Mouse (Mus musculus): Measurements from ENCODE around the gene Als2. TPM values are rescaled to one million over a fixed set of nuclear protein-coding genes. Genes with fewer than 3 reads are reported as not detected.
A peak's percentile ranks its signal among the peaks of the same experiment; 100 is the strongest.

Als2 gene
- polyA plus RNA-seq, 1 experiment from 2014 or later, result 8.0 TPM

- Histone ChIP-seq H3K27ac (ENCODE audit: low read length) (peak overlapping the region; percentile 69), H3K4me3 (ENCODE audit: low read depth, low read length) (no peak overlapping the region), H3K9me3 (replicated peaks; ENCODE audit: control insufficient read depth, low read length) (no peaks in the 10 kb centered on the region; the same call in 1 of the 2 replicates), H3K9ac (ENCODE audit: low read depth, low read length) (no peak overlapping the region), H3K4me1 (ENCODE audit: control insufficient read depth, low read depth, low read length) (peaks cover 11% of the 10 kb centered on the region), H3K27me3 (ENCODE audit: control insufficient read depth, insufficient read depth, low read depth, low read length) (no peaks in the 10 kb centered on the region), H3K4me2 (ENCODE audit: low read depth, low read length) (no peak overlapping the region), H3K36me3 (ENCODE audit: control insufficient read depth, insufficient read depth) (peaks cover 5% of the 10 kb centered on the region)
- ATAC-seq (ENCODE audit: low read depth), result peak; percentile 91
- WGBS (ENCODE audit: insufficient replicate concordance), result 47% methylated on average over 10 of the region's 10 CpGs
These were observed 62.3 kb downstream of the Als2 start for GRCm38 (mm10) chr1:59174514-59175373.

DNA sequence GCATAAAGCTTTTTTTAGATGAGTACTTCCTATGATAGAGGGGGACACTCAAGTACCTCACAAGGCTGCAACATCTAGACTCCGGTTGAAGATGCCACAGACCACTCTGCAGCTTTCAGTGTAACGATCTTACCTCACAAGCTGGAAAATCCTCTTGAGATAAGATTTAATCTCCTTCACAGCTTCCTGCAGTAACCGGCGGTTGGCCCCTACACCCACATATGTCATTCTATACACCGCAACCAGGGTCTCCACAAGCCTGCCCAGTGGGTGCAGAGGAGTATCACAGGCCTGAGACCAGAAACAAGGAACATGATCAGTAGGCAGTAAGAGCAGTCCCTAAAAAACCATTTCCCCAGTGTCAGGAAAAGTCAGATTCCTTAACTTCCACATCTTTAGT is 64.0 kb downstream of the Als2 start:
- Histone ChIP-seq H3K9ac (ENCODE audit: low read depth, low read length) (no peak overlapping the region), H3K27me3 (ENCODE audit: control insufficient read depth, insufficient read depth, low read depth, low read length) (no peaks in the 10 kb centered on the region), H3K4me3 (ENCODE audit: low read depth, low read length) (no peak overlapping the region), H3K27ac (ENCODE audit: low read length) (no peak overlapping the region), H3K9me3 (replicated peaks; ENCODE audit: control insufficient read depth, low read length) (no peaks in the 10 kb centered on the region; the same call in 1 of the 2 replicates), H3K4me2 (ENCODE audit: low read depth, low read length) (no peak overlapping the region), H3K4me1 (ENCODE audit: control insufficient read depth, low read depth, low read length) (peaks cover 11% of the 10 kb centered on the region), H3K36me3 (ENCODE audit: control insufficient read depth, insufficient read depth) (peaks cover 2% of the 10 kb centered on the region)
- WGBS (ENCODE audit: insufficient replicate concordance), result 24% methylated on average over 5 of the region's 5 CpGs
- ATAC-seq (ENCODE audit: low read depth), result no peak

DNA sequence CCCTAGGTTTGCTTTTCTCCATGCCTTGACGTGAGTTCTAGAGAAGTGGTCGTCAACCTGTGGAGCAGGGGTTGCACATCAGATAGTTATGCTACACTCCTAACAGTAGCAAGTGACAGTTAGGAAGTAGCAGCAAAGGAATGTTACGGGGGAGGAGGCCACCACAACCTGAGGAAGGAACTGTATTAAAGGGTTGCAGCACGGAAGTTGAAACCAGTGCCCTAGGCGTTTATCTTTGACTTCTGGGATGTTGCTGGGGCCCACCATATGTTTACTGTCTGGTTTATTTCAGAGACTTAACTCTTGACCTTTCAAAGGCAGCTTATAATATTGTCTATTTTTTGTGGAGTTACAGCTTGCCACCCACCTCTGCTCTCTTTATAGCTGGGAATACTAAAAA is 65.2 kb downstream of the Als2 start:
- H3K4me3 ChIP-seq (ENCODE audit: low read depth, low read length), result no peak overlapping the region
- WGBS (ENCODE audit: insufficient replicate concordance), result 13% methylated on average over 5 of the region's 5 CpGs
- peak overlapping the region; percentile 33 for H3K27ac ChIP-seq (ENCODE audit: low read length)

DNA sequence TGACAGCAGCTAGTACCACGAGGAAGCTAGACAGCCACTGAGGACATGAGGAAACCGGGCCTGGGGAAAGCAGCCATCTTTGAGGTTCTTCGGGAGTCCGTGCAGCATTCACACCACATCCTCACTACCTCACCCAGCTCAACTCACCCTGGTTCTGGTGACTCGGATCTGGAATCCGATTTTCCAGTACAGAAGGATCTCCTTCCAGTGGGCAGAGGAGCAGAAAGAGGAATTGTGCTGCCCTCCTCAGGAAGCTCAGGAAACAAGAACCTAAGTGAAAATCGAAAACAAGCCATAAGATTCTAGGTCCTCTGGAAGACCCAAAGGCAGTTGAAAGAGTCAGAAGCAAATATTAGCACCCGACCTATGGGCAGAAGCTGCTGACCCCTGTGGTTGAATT is 66.7 kb downstream of the Als2 start:
- Histone ChIP-seq H3K27me3 (ENCODE audit: control insufficient read depth, insufficient read depth, low read depth, low read length) (no peaks in the 10 kb centered on the region), H3K36me3 (ENCODE audit: control insufficient read depth, insufficient read depth) (peaks cover 4% of the 10 kb centered on the region), H3K9me3 (replicated peaks; ENCODE audit: control insufficient read depth, low read length) (no peaks in the 10 kb centered on the region), H3K4me3 (ENCODE audit: low read depth, low read length) (no peak overlapping the region), H3K27ac (ENCODE audit: low read length) (no peak overlapping the region), H3K9ac (ENCODE audit: low read depth, low read length) (no peak overlapping the region), H3K4me1 (ENCODE audit: control insufficient read depth, low read depth, low read length) (peaks cover 11% of the 10 kb centered on the region), H3K4me2 (ENCODE audit: low read depth, low read length) (no peak overlapping the region)
- ATAC-seq (ENCODE audit: low read depth), result no peak
- 59% methylated on average over 8 of the region's 8 CpGs for WGBS (ENCODE audit: insufficient replicate concordance)

More for the DNA sequence above, 65.2 kb downstream of the Als2 start:
- Histone ChIP-seq H3K9ac (ENCODE audit: low read depth, low read length) (no peak overlapping the region), H3K4me1 (ENCODE audit: control insufficient read depth, low read depth, low read length) (peaks cover 11% of the 10 kb centered on the region), H3K4me2 (ENCODE audit: low read depth, low read length) (no peak overlapping the region), H3K9me3 (replicated peaks; ENCODE audit: control insufficient read depth, low read length) (no peaks in the 10 kb centered on the region; the same call in 1 of the 2 replicates), H3K36me3 (ENCODE audit: control insufficient read depth, insufficient read depth) (peaks cover 4% of the 10 kb centered on the region), H3K27me3 (ENCODE audit: control insufficient read depth, insufficient read depth, low read depth, low read length) (no peaks in the 10 kb centered on the region)
- no peak for ATAC-seq (ENCODE audit: low read depth)

DNA sequence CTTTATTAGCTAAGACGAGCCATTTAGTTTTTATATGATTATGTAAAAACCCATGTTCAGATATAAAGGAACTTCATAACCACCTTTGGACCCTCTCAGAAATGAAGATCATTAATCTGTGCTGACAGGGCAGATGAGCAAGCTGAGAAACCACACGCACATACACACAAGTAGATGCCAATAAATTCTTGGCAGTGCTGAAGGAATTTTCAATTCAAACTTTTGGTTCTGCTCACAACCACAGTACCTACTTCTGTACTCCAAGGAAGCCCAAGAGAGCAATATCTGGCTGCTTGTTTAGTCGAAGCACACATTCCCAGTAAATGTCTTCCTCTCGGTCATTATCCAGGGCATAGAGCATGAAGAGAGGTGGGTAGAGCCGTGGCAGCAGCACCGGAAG is 67.4 kb downstream of the Als2 start:
- H3K9me3 ChIP-seq (replicated peaks; ENCODE audit: control insufficient read depth, low read length), result no peaks in the 10 kb centered on the region
- H3K4me1 ChIP-seq (ENCODE audit: control insufficient read depth, low read depth, low read length), result peaks cover 11% of the 10 kb centered on the region
- peaks cover 4% of the 10 kb centered on the region for H3K36me3 ChIP-seq (ENCODE audit: control insufficient read depth, insufficient read depth)
- H3K4me3 ChIP-seq (ENCODE audit: low read depth, low read length), result no peak overlapping the region
- no peak for ATAC-seq (ENCODE audit: low read depth)
- H3K4me2 ChIP-seq (ENCODE audit: low read depth, low read length), result no peak overlapping the region
- 63% methylated on average over 6 of the region's 6 CpGs for WGBS (ENCODE audit: insufficient replicate concordance)
- no peak overlapping the region for H3K9ac ChIP-seq (ENCODE audit: low read depth, low read length)
- H3K27ac ChIP-seq (ENCODE audit: low read length), result no peak overlapping the region
- H3K27me3 ChIP-seq (ENCODE audit: control insufficient read depth, insufficient read depth, low read depth, low read length), result no peaks in the 10 kb centered on the region

- H3K9ac ChIP-seq (ENCODE audit: low read depth, low read length), result no peak overlapping the region
- H3K4me3 ChIP-seq (ENCODE audit: low read depth, low read length), result no peak overlapping the region
- H3K9me3 ChIP-seq (replicated peaks; ENCODE audit: control insufficient read depth, low read length), result no peaks in the 10 kb centered on the region
- no peak for ATAC-seq (ENCODE audit: low read depth)
- H3K36me3 ChIP-seq (ENCODE audit: control insufficient read depth, insufficient read depth), result peaks cover 4% of the 10 kb centered on the region
- no peaks in the 10 kb centered on the region for H3K27me3 ChIP-seq (ENCODE audit: control insufficient read depth, insufficient read depth, low read depth, low read length)
- WGBS (ENCODE audit: insufficient replicate concordance), result 68% methylated on average over 2 of the region's 2 CpGs
- no peak overlapping the region for H3K27ac ChIP-seq (ENCODE audit: low read length)
- no peak overlapping the region for H3K4me2 ChIP-seq (ENCODE audit: low read depth, low read length)
- peaks cover 11% of the 10 kb centered on the region for H3K4me1 ChIP-seq (ENCODE audit: control insufficient read depth, low read depth, low read length)
These were observed 68.5 kb downstream of the Als2 start for GRCm38 (mm10) chr1:59168556-59168955.

DNA sequence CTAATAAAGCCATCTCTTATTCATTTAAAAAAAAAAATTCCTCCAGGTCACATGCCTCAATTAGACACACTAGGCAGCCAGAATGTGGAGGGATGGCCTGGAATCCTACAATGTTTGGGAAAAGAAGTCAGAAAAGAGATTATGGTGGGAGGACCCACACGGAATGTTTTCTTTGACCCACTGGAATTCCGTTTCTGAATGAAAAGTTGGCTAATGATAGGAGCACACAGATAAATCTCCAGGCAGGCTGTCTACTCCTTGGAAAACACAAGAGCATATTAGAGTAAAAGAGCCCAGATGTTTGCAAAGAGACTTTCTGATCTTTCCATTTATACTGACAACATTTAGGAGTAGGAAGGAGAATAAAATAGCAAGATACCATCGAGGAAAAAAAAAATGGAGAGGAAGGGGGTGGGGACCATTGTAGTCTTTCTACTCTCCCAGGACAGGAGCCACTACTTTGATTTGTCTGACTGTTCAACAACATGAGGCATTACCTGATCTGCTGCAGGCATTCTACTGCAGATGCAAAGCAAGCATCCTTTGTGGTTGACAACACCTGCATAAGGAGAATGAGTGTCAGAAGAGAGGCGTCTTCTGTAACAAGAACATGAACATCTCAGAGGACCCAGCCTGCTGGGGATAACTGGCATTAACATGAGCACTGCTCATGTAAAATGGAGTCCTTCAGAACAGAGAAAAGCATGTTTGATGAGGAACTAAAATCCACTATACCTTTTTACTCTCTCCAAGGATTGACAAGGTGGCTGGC is 69.2 kb downstream of the Als2 start:
- no peak overlapping the region for H3K4me3 ChIP-seq (ENCODE audit: low read depth, low read length)
- no peaks in the 10 kb centered on the region for H3K9me3 ChIP-seq (replicated peaks; ENCODE audit: control insufficient read depth, low read length)
- H3K9ac ChIP-seq (ENCODE audit: low read depth, low read length), result no peak overlapping the region
- 67% methylated on average over 4 of the region's 4 CpGs for WGBS (ENCODE audit: insufficient replicate concordance)
- peaks cover 7% of the 10 kb centered on the region for H3K4me1 ChIP-seq (ENCODE audit: control insufficient read depth, low read depth, low read length)
- peaks cover 4% of the 10 kb centered on the region for H3K36me3 ChIP-seq (ENCODE audit: control insufficient read depth, insufficient read depth)
- H3K27me3 ChIP-seq (ENCODE audit: control insufficient read depth, insufficient read depth, low read depth, low read length), result no peaks in the 10 kb centered on the region
- no peak overlapping the region for H3K27ac ChIP-seq (ENCODE audit: low read length)
- no peak overlapping the region for H3K4me2 ChIP-seq (ENCODE audit: low read depth, low read length)
- no peak for ATAC-seq (ENCODE audit: low read depth)

- Histone ChIP-seq H3K36me3 (ENCODE audit: control insufficient read depth, insufficient read depth) (peaks cover 4% of the 10 kb centered on the region; the same call in 1 of the 2 replicates), H3K4me3 (ENCODE audit: low read depth, low read length) (no peak overlapping the region), H3K9ac (ENCODE audit: low read depth, low read length) (no peak overlapping the region), H3K4me2 (ENCODE audit: low read depth, low read length) (no peak overlapping the region), H3K27ac (ENCODE audit: low read length) (no peak overlapping the region), H3K9me3 (replicated peaks; ENCODE audit: control insufficient read depth, low read length) (no peaks in the 10 kb centered on the region), H3K27me3 (ENCODE audit: control insufficient read depth, insufficient read depth, low read depth, low read length) (no peaks in the 10 kb centered on the region), H3K4me1 (ENCODE audit: control insufficient read depth, low read depth, low read length) (no peaks in the 10 kb centered on the region)
- WGBS (ENCODE audit: insufficient replicate concordance), result 88% methylated on average over 9 of the region's 9 CpGs
- no peak for ATAC-seq (ENCODE audit: low read depth)
These were observed 70.7 kb downstream of the Als2 start for GRCm38 (mm10) chr1:59166232-59166905.

Data from liver, embryonic 16.5 days (tissue).